Mouse (Mus musculus) stomach, postnatal 0 days (tissue): ENCODE data around the gene Twist2. TPM values are rescaled to one million over a fixed set of nuclear protein-coding genes. Genes with fewer than 3 reads are reported as not detected.

Experiments
- ATAC-seq: fragments of 200-750 bp; cut with Nextera tagmentation; 2 replicates; pipeline ENCODE4 v1.8.0; 2017; ENCODE audit not compliant: low FRiP score, low TSS enrichment
- DNase-seq: peaks from one replicate; pipeline ENCODE4 v3.0.0-alpha.2; 2016; ENCODE audit warnings: low spot score
- H3K27ac ChIP-seq: fragments of 300-500 bp; sonication (generic); replicated peaks from 2 replicates; pipeline ENCODE4 v1.5.1; 2014; ENCODE audit warnings: mild to moderate bottlenecking, control low read depth
- H3K27me3 ChIP-seq: fragments of 300-500 bp; sonication (generic); 2 replicates; pipeline ENCODE4 v1.6.1; 2014; ENCODE audit warnings: low read length; ENCODE audit not compliant: control insufficient read depth, insufficient read depth
- H3K36me3 ChIP-seq: fragments of 300-500 bp; sonication (generic); 2 replicates; pipeline ENCODE4 v1.6.1; 2014; ENCODE audit warnings: low read length, mixed read lengths; ENCODE audit not compliant: control insufficient read depth, insufficient read depth
- H3K4me1 ChIP-seq: fragments of 300-500 bp; sonication (generic); replicated peaks from 2 replicates; pipeline ENCODE4 v1.6.1; 2014; ENCODE audit warnings: antibody characterized with exemption; ENCODE audit not compliant: control insufficient read depth, insufficient read depth
- H3K4me2 ChIP-seq: fragments of 300-500 bp; sonication (generic); replicated peaks from 2 replicates; pipeline ENCODE4 v1.6.1; 2014; ENCODE audit warnings: low read depth, mild to moderate bottlenecking, control low read depth, moderate library complexity
- H3K4me3 ChIP-seq: fragments of 300-500 bp; sonication (generic); 2 replicates; pipeline ENCODE4 v1.5.1; 2014; ENCODE audit warnings: low read depth, low read length, control low read depth
- H3K9ac ChIP-seq: fragments of 300-500 bp; sonication (generic); 2 replicates; pipeline ENCODE4 v1.6.1; 2014; ENCODE audit warnings: mild to moderate bottlenecking, low read length, control low read depth, mixed read lengths
- H3K9me3 ChIP-seq: fragments of 300-500 bp; sonication (generic); 2 replicates; pipeline ENCODE4 v1.6.1; 2016; ENCODE audit warnings: low read length; ENCODE audit not compliant: control insufficient read depth
- CTCF ChIP-seq: IDR thresholded peaks from 2 replicates; pipeline ENCODE4 v1.5.1; 2016; ENCODE audit warnings: antibody characterized with exemption, low read depth, mild to moderate bottlenecking, moderate library complexity
- EP300 ChIP-seq: optimal IDR thresholded peaks from 2 replicates; pipeline ENCODE3; 2016; ENCODE audit warnings: antibody characterized with exemption
- WGBS: fragments of 180-500 bp; shearing (Covaris S2); extraction: QIAGEN DNeasy Blood & Tissue Kit; methylation state at CpG from one replicate; pipeline ENCODE4 v1.1.7; 2014; 5-methylcytosine and 5-hydroxymethylcytosine counted together
- polyA plus RNA-seq: library from polyadenylated mRNA; unstranded; fragments of >200 nt; fragmentation: Nextera tagmentation; extraction: Ambion mirVana; gene quantifications from 2 replicates; pipeline ENCODE4 v1.2.1, GENCODE M21; 2015

Gene Twist2
- polyA plus RNA-seq, result 3.7 and 4.2 TPM in 2 replicates

GRCm38 (mm10) chr1:91800967-91801843, at the start of gene Twist2:
Gene Twist2, plus strand, starts transcription at chr1:91801461.
- ATAC-seq (peak; percentile 67; the same call in 1 of the 2 replicates), DNase-seq (peak; percentile 39)

GRCm38 (mm10) chr1:91752931-91753330, 48.3 kb upstream of the Twist2 start:
- DNase-seq (no peak), ATAC-seq (no peak)
- H3K9me3 ChIP-seq, result no peaks in the 10 kb centered on the region
- no peak overlapping the region for H3K9ac ChIP-seq
- no peaks in the 10 kb centered on the region for H3K4me1 ChIP-seq
- 86% methylated on average over 9 of the region's 9 CpGs for WGBS
- no peak overlapping the region for H3K27ac ChIP-seq
- no peaks in the 10 kb centered on the region for H3K27me3 ChIP-seq
- no peak overlapping the region for H3K4me2 ChIP-seq
- no peaks in the 10 kb centered on the region for H3K36me3 ChIP-seq
- no peak for TF ChIP-seq CTCF
- no peak for TF ChIP-seq EP300
- H3K4me3 ChIP-seq, result no peak overlapping the region

More at GRCm38 (mm10) chr1:91800967-91801843, at the start of gene Twist2:
- Histone ChIP-seq H3K27me3 (peaks cover 8% of the 10 kb centered on the region; the same call in 1 of the 2 replicates), H3K4me2 (peak within 1 kb of the TSS; percentile 71), H3K36me3 (no peaks in the 10 kb centered on the region), H3K4me3 (peak within 1 kb of the TSS; percentile 47), H3K9me3 (no peaks in the 10 kb centered on the region), H3K4me1 (no peaks in the 10 kb centered on the region), H3K9ac (peak within 1 kb of the TSS; percentile 64), H3K27ac (peak within 1 kb of the TSS; percentile 45)
- WGBS, result under 1% methylated on average over 69 of the region's 77 CpGs
- TF ChIP-seq EP300 (no peak), CTCF (peak; percentile 41; the same call in 1 of the 2 replicates)

- Histone ChIP-seq H3K4me2 (no peak overlapping the region), H3K36me3 (no peaks in the 10 kb centered on the region), H3K9me3 (no peaks in the 10 kb centered on the region), H3K27ac (no peak overlapping the region), H3K4me1 (no peaks in the 10 kb centered on the region), H3K4me3 (no peak overlapping the region), H3K27me3 (no peaks in the 10 kb centered on the region), H3K9ac (no peak overlapping the region)
- DNase-seq (peak; percentile 70), ATAC-seq (0 out of 2 replicates have a peak, but pooled peaks have one; percentile 24)
- TF ChIP-seq CTCF (peak; percentile 87), EP300 (no peak)
- WGBS, result 2% methylated on average over 9 of the region's 9 CpGs
Observed at GRCm38 (mm10) chr1:91755102-91755501, 46.2 kb upstream of the Twist2 start.

- no peaks in the 10 kb centered on the region for H3K4me1 ChIP-seq
- H3K9ac ChIP-seq, result no peak overlapping the region
- H3K27ac ChIP-seq, result no peak overlapping the region
- TF ChIP-seq CTCF (no peak), EP300 (no peak)
- no peaks in the 10 kb centered on the region for H3K36me3 ChIP-seq
- no peak for ATAC-seq
- no peak for DNase-seq
- H3K4me2 ChIP-seq, result peak overlapping the region; percentile 37
- H3K9me3 ChIP-seq, result no peaks in the 10 kb centered on the region
- peak overlapping the region; percentile 18; the same call in 1 of the 2 replicates for H3K4me3 ChIP-seq
- 30% methylated on average over 16 of the region's 16 CpGs for WGBS
- no peaks in the 10 kb centered on the region for H3K27me3 ChIP-seq
Observed at GRCm38 (mm10) chr1:91757292-91757691, 44.0 kb upstream of the Twist2 start.

GRCm38 (mm10) chr1:91758143-91758542, 43.1 kb upstream of the Twist2 start:
- ATAC-seq (no peak), DNase-seq (no peak)
- no peaks in the 10 kb centered on the region for H3K36me3 ChIP-seq
- H3K27me3 ChIP-seq, result no peaks in the 10 kb centered on the region
- H3K4me3 ChIP-seq, result no peak overlapping the region
- H3K27ac ChIP-seq, result no peak overlapping the region
- no peaks in the 10 kb centered on the region for H3K9me3 ChIP-seq
- WGBS, result 57% methylated on average over 2 of the region's 2 CpGs
- H3K9ac ChIP-seq, result no peak overlapping the region
- no peak overlapping the region for H3K4me2 ChIP-seq
- no peak for TF ChIP-seq CTCF
- no peak for TF ChIP-seq EP300
- H3K4me1 ChIP-seq, result no peaks in the 10 kb centered on the region
